Mouse (Mus musculus) kidney, adult 2 months (tissue): ENCODE measurements at regions not wholly inside any gene's neighbourhood (a gene's known extent, or its start where the extent isn't known, plus 50 kb on each side); places are given as distances from the start of the nearest gene placed in this dataset.

ENCODE experiments used
- CTCF ChIP-seq: fragments of 200-500 bp; conservative IDR thresholded peaks from 2 replicates; pipeline ENCODE4 v1.5.1; 2011; ENCODE audit warnings: low read depth, mild to moderate bottlenecking, control low read depth, low read length, moderate library complexity, mixed read lengths; ENCODE audit not compliant: insufficient read depth, insufficient read length
- POLR2A ChIP-seq: fragments of 200-500 bp; IDR thresholded peaks from one replicate; pipeline ENCODE4 v1.6.1; 2011; ENCODE audit warnings: low read depth, low read length, control low read depth

- TF ChIP-seq CTCF (no peak), POLR2A (no peak)
Measured at GRCm38 (mm10) chr3:40267514-40267913, 263.6 kb upstream of the Intu start.
